Mouse (Mus musculus): Measurements from ENCODE around the gene Uqcc2.

DNA sequence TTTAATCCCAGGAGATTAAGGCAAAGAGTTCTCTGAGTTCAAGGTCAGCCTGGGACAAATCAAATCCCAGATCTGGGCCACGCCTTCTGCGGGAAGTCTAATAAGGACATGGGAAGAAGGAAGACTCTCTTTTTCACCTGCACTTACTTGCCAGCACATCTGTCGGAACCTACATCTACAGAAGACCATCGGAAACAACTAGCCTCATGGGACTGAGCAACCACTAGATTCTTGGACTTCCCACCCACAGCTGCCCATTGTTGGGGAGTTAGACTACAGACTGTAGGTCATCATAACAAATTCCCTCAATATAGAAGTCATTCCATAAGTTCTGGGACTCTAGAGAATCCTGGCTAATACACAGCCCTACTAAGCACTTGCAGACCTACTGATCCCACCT lies 34.9 kb upstream of the Uqcc2 start:
- TF ChIP-seq POLR2A (IDR thresholded peaks at IDR 0.05; ENCODE audit: low read depth, low read length): no peak
- TF ChIP-seq CTCF (IDR thresholded peaks at IDR 0.05; ENCODE audit: borderline replicate concordance, insufficient read depth, low read length): no peak
